Mouse (Mus musculus) central nervous system, embryonic 18 days (tissue): ENCODE measurements around the gene Gm2035. TPM values are rescaled to one million over a fixed set of nuclear protein-coding genes. Genes with fewer than 3 reads are reported as not detected.

Experiments used
- polyA plus RNA-seq: library from polyadenylated mRNA; depleted of rRNA; stranded (reverse); fragments of >200 nt; gene quantifications from 2 replicates; pipeline ENCODE4 v1.2.3, GENCODE M21; 2012; rRNA removed

Gm2035 gene
- not detected in 2 replicates for polyA plus RNA-seq

DNA sequence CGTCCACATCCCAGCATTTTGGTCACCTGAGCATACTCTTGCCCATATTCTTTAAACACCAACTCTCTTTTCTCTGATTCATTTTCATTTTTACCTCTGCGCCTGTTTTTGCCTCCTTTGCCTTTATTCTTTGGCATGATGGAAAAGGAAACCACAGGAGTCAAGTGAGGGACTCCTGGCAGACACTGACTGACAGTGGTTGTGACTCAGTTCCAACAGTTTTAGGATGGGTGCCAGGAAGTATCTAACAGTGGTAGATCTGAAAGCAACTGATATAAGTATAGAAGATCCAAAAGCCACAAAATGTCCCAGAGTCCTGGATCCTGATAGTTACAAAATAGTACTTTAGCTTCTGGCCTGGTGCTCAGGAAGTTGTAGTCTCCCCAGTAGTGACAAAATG is at the start of gene Gm2035:
TSS of gene Gm2035 (minus strand) at position 137 of the 400 bp plus-strand sequence.

DNA sequence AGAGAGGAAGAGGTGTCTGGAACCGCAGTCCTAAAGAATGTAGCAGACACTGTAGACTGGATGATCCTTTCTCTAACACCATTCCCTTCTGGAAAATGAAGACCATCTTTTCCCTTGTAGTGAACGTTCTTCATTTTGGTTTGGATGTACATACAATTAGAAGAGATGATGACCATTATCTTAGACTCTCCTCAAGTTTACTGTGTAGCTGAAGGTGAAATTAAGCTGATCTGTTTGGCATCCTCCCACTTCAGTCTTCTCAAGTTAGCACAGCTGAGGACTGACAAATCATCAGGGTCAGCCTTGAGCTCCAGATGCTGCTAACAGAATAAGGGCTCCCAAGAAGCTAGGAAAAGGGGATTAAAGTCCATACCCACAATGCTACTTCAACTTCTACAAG is 34.1 kb upstream of the Gm2035 start, which contains the start of gene Gm2042:
TSS of gene Gm2042 (plus strand) at position 301 of the 400 bp plus-strand sequence.

DNA sequence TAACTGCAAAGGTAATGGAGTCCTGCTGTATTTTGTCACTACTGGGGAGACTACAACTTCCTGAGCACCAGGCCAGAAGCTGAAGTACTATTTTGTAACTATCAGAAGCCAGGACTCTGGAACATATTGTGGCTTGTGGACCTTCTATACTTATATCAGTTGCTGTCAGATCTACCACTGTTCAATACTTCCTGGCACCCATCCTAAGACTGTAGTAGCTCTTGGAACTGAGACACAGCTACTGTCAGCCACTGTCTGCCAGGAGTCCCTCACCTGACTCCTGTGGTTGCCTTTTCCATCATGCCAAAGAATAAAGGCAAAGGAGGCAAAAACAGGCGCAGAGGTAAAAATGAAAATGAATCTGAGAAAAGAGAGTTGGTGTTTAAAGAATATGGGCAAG is 24.6 kb downstream of the Gm2035 start, which contains the start of gene Gm2022:
TSS of gene Gm2022 (plus strand) at position 301 of the 400 bp plus-strand sequence.

DNA sequence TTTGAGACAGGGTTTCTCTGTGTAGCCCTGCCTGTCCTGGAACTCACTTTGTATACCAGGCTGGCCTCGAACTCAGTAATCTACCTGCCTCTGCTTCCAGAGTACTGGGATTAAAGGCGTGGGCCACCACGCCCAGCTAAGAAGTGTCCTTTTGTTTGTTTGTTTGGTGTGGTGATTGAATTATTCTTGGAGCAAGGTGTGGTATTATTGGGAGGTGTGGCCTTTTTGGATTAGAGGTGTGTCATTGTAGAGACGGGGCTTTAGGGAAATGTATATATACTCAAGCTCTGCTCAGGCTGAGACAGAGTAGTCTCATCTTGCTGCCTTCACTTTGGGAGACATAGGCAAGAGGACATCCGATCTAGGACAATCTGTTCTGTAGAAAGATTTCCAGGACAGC is 45.9 kb downstream of the Gm2035 start, which contains the start of gene Gm2016:
TSS of gene Gm2016 (plus strand) at position 301 of the 400 bp plus-strand sequence.

Other genes with a start within 250 kb of the Gm2035 start
- gene Gm21319, start 144.1 kb downstream of the Gm2035 start, polyA plus RNA-seq: not detected in 2 replicates
- gene Gm21936, start 124.3 kb downstream of the Gm2035 start, polyA plus RNA-seq: not detected in 2 replicates
- gene BB287469, start 103.3 kb downstream of the Gm2035 start, polyA plus RNA-seq: not detected in 2 replicates
- not detected in 2 replicates for gene Gm2001, start 77.5 kb downstream of the Gm2035 start, polyA plus RNA-seq
- gene Gm2016, start 45.8 kb downstream of the Gm2035 start, polyA plus RNA-seq: not detected in 2 replicates
- gene Gm2022, start 24.5 kb downstream of the Gm2035 start, polyA plus RNA-seq: not detected in 2 replicates
- not detected in 2 replicates for gene Gm2042, start 34.2 kb upstream of the Gm2035 start, polyA plus RNA-seq
- not detected in 2 replicates for gene Gm2075, start 92.0 kb upstream of the Gm2035 start, polyA plus RNA-seq
- not detected in 2 replicates for gene Gm6803, start 98.9 kb upstream of the Gm2035 start, polyA plus RNA-seq
- gene Gm2056, start 107.1 kb upstream of the Gm2035 start, polyA plus RNA-seq: not detected in 2 replicates
- gene Gm16368, start 163.8 kb upstream of the Gm2035 start, polyA plus RNA-seq: not detected in 2 replicates